Mouse (Mus musculus) liver, postnatal 0 days (tissue): ENCODE data around the gene Zfp599.

Source experiments
- CTCF ChIP-seq: sonication (generic); IDR thresholded peaks from 2 replicates; pipeline ENCODE4 v1.5.1; 2016; ENCODE audit warnings: antibody characterized with exemption, low read depth
- EP300 ChIP-seq: IDR thresholded peaks from 2 replicates; pipeline ENCODE4 v1.6.1; 2016; ENCODE audit warnings: antibody characterized with exemption, low read depth, mild to moderate bottlenecking

DNA sequence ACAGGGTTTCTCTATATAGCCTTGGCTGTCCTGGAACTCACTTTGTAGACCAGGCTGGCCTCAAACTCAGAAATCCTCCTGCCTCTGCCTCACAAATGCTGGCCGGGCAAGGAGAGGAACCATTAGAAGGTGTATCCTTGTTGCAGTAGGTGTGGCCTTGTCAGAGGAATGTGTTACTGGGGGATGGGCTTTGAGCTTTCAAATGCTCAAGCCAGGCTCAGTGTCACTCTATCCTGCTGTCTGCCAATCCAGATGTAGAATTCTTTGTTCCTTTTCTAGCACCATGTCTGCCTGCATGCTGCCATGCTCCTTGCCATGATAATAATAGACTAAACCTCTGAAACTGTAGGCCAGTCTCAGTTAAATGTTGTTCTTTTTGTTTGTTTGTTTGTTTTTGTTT, 42.5 kb upstream of the Zfp599 start:
- TF ChIP-seq CTCF (no peak), EP300 (no peak)
